Mouse (Mus musculus) left cerebral cortex, postnatal 25 days (tissue): Measurements from ENCODE around the gene Olfr1408. TPM values are rescaled to one million over a fixed set of nuclear protein-coding genes. Genes with fewer than 3 reads are reported as not detected.

Source experiments
- DNase-seq, 2 experiments: peaks; one replicate each; pipeline ENCODE4 v3.0.0; 2022; ENCODE audit warnings: low spot score in 2 of 2, mixed read lengths in 1 of 2
- intact Hi-C: fragments of 180-260 bp; cut with DNase I; formaldehyde crosslinking; loops from one replicate; pipeline ENCODE4 v1.15.1; 2025
- total RNA-seq, 2 experiments: library from RNA; stranded (reverse); gene quantifications; 2 replicates each; pipeline ENCODE4 v1.2.3; 2021

The Olfr1408 gene
- total RNA-seq: not detected

GRCm38 (mm10) chr1:173137274-173137673 is at the start of gene Olfr1408:
Olfr1408 (minus strand) TSS chr1:173137374.
- intact Hi-C loops: no loop called here
- no peak for DNase-seq

GRCm38 (mm10) chr1:173174154-173174842 is 37.1 kb upstream of the Olfr1408 start:
- intact Hi-C loops: no loop called here
- DNase-seq: no peak

Other genes with a start within 250 kb of the Olfr1408 start
- gene Apcs, start 242.3 kb downstream of the Olfr1408 start, total RNA-seq: not detected
- not detected for gene Olfr16, start 187.0 kb downstream of the Olfr1408 start, total RNA-seq
- gene Olfr1406, start 53.3 kb upstream of the Olfr1408 start, total RNA-seq: not detected
- gene Olfr218, start 60.4 kb upstream of the Olfr1408 start, total RNA-seq: not detected
- gene Olfr1404, start 75.0 kb upstream of the Olfr1408 start, total RNA-seq: not detected
- gene Fcer1a, start 89.8 kb upstream of the Olfr1408 start, total RNA-seq: not detected
- not detected for gene Olfr418, start 128.6 kb upstream of the Olfr1408 start, total RNA-seq
- not detected for gene Mptx2, start 140.4 kb upstream of the Olfr1408 start, total RNA-seq
- 100 to 1,000 TPM in 1 of 2 experiments, 10 to 100 TPM in 1; 89.1 to 100 TPM for gene Ackr1, start 196.4 kb upstream of the Olfr1408 start, total RNA-seq
- 1 to 10 TPM; 1.6 to 2.5 TPM for gene Aim2, start 213.5 kb upstream of the Olfr1408 start, total RNA-seq
- gene Cadm3, start 230.3 kb upstream of the Olfr1408 start, total RNA-seq: 100 to 1,000 TPM; 428 to 459 TPM